Mouse (Mus musculus): ENCODE results near the gene Ankrd13b.

DNA sequence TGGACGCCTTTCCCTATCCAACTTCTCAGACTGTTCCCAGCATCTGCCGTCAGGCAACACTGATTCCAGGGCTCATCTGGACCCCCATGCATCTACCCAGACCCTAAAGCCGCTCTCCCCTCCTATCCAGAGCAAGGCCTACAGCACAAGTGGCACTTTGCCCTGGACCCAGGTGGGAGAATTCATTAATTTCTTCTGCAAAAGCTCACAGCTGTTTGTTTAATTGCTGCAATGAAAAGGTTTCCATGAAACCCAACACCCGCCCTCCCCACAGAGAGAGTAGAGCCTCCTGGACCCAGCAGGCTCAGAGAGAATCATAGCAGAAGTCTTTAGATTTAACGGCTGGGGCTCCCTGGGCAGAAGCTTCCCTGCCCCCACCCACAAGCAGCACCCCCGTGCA, 4.2 kb downstream of the Ankrd13b start:
- TF ChIP-seq CTCF (IDR thresholded peaks at IDR 0.05; ENCODE audit: extremely low read depth, insufficient read depth, insufficient read length, insufficient replicate concordance), result no peak
- TF ChIP-seq POLR2A (IDR thresholded peaks at IDR 0.05; ENCODE audit: low read depth, low read length), result no peak

Measured in spleen, adult 2 months (tissue).